Mouse (Mus musculus): ENCODE measurements around the gene Tdrd12. TPM values are rescaled to one million over a fixed set of nuclear protein-coding genes. Genes with fewer than 3 reads are reported as not detected.
A peak's percentile ranks its signal among the peaks of the same experiment; 100 is the strongest.

Tdrd12 gene
- total RNA-seq, 1 experiment, result 35.4 TPM

- H3K36me3 ChIP-seq (ENCODE audit: control insufficient read depth, insufficient read depth, low read length, poor library complexity, severe bottlenecking), result no peaks in the 10 kb centered on the region
- peak overlapping the region; percentile 76 for H3K27ac ChIP-seq (ENCODE audit: insufficient read depth, low read depth, low read length, poor library complexity, severe bottlenecking)
- in situ Hi-C loops (cut with MboI; ENCODE audit: low sequenced_read_pairs in 2 of 2, unreplicated experiment in 2 of 2), result no loop called here
- peak overlapping the region; percentile 59; the same call in 1 of the 2 replicates for H3K9ac ChIP-seq (ENCODE audit: insufficient read depth, low read depth, low read length, poor library complexity, severe bottlenecking)
- H3K4me3 ChIP-seq (ENCODE audit: insufficient read depth in 1 of 2, low read depth in 1 of 2, low read length in 2 of 2, poor library complexity in 1 of 2, severe bottlenecking in 1 of 2), result no peak overlapping the region
- no peaks in the 10 kb centered on the region for H3K9me3 ChIP-seq (ENCODE audit: control insufficient read depth, insufficient read depth, low read depth, low read length)
- TF ChIP-seq ZC3H11A (IDR thresholded peaks at IDR 0.05; ENCODE audit: borderline replicate concordance, low read depth, low read length) (no peak), ZNF384 (IDR thresholded peaks at IDR 0.05; ENCODE audit: low read depth, low read length) (no peak), CHD2 (IDR thresholded peaks at IDR 0.05; ENCODE audit: low read depth, low read length) (no peak), HCFC1 (IDR thresholded peaks at IDR 0.05; ENCODE audit: borderline replicate concordance, insufficient read depth, low read length) (no peak), MAFK (IDR thresholded peaks at IDR 0.05; ENCODE audit: insufficient read depth, low read depth, low read length) (no peak)
- peaks cover 2 to 18% of the 10 kb centered on the region in 2 experiments; a peak in 3 of 4 replicates for H3K4me1 ChIP-seq (ENCODE audit: control insufficient read depth in 2 of 2, insufficient read depth in 2 of 2, low read length in 2 of 2, poor library complexity in 1 of 2)
- no peak for DNase-seq (ENCODE audit: low read depth, low spot score)
These were observed 88.7 kb downstream of the Tdrd12 start for GRCm38 (mm10) chr7:35448867-35449266.

GRCm38 (mm10) chr7:35447996-35448846 lies 89.3 kb downstream of the Tdrd12 start, which contains the start of gene Slc7a9:
Slc7a9 (plus strand) TSS chr7:35448796.
- Histone ChIP-seq H3K27ac (ENCODE audit: insufficient read depth, low read depth, low read length, poor library complexity, severe bottlenecking) (peak within 1 kb of the TSS; percentile 76), H3K4me3 (ENCODE audit: insufficient read depth in 1 of 2, low read depth in 1 of 2, low read length in 2 of 2, poor library complexity in 1 of 2, severe bottlenecking in 1 of 2) (peak within 1 kb of the TSS in 1 of 2 experiments; percentile 20; a peak in 1 of 4 replicates), H3K36me3 (ENCODE audit: control insufficient read depth, insufficient read depth, low read length, poor library complexity, severe bottlenecking) (no peaks in the 10 kb centered on the region), H3K9me3 (ENCODE audit: control insufficient read depth, insufficient read depth, low read depth, low read length) (no peaks in the 10 kb centered on the region), H3K4me1 (ENCODE audit: control insufficient read depth in 2 of 2, insufficient read depth in 2 of 2, low read length in 2 of 2, poor library complexity in 1 of 2) (peaks cover 2 to 17% of the 10 kb centered on the region in 2 experiments; a peak in 3 of 4 replicates), H3K9ac (ENCODE audit: insufficient read depth, low read depth, low read length, poor library complexity, severe bottlenecking) (peak within 1 kb of the TSS; percentile 59)
- peak; percentile 54 for DNase-seq (ENCODE audit: low read depth, low spot score)
- in situ Hi-C loops (cut with MboI; ENCODE audit: low sequenced_read_pairs in 2 of 2, unreplicated experiment in 2 of 2), result no loop called here
- TF ChIP-seq CHD2 (IDR thresholded peaks at IDR 0.05; ENCODE audit: low read depth, low read length) (no peak), MAFK (IDR thresholded peaks at IDR 0.05; ENCODE audit: insufficient read depth, low read depth, low read length) (peak; percentile 96), ZNF384 (IDR thresholded peaks at IDR 0.05; ENCODE audit: low read depth, low read length) (no peak), HCFC1 (IDR thresholded peaks at IDR 0.05; ENCODE audit: borderline replicate concordance, insufficient read depth, low read length) (no peak), ZC3H11A (IDR thresholded peaks at IDR 0.05; ENCODE audit: borderline replicate concordance, low read depth, low read length) (no peak)

GRCm38 (mm10) chr7:35447501-35447900 lies 90.0 kb downstream of the Tdrd12 start:
- Histone ChIP-seq H3K9ac (ENCODE audit: insufficient read depth, low read depth, low read length, poor library complexity, severe bottlenecking) (peak overlapping the region; percentile 5; the same call in 1 of the 2 replicates), H3K4me3 (ENCODE audit: insufficient read depth in 1 of 2, low read depth in 1 of 2, low read length in 2 of 2, poor library complexity in 1 of 2, severe bottlenecking in 1 of 2) (no peak overlapping the region), H3K9me3 (ENCODE audit: control insufficient read depth, insufficient read depth, low read depth, low read length) (no peaks in the 10 kb centered on the region), H3K4me1 (ENCODE audit: control insufficient read depth in 2 of 2, insufficient read depth in 2 of 2, low read length in 2 of 2, poor library complexity in 1 of 2) (peaks cover 2 to 17% of the 10 kb centered on the region in 2 experiments; a peak in 3 of 4 replicates), H3K27ac (ENCODE audit: insufficient read depth, low read depth, low read length, poor library complexity, severe bottlenecking) (peak overlapping the region; percentile 76), H3K36me3 (ENCODE audit: control insufficient read depth, insufficient read depth, low read length, poor library complexity, severe bottlenecking) (no peaks in the 10 kb centered on the region)
- peak; percentile 29 for DNase-seq (ENCODE audit: low read depth, low spot score)
- in situ Hi-C loops (cut with MboI; ENCODE audit: low sequenced_read_pairs in 2 of 2, unreplicated experiment in 2 of 2), result no loop called here
- no peak for TF ChIP-seq HCFC1 (IDR thresholded peaks at IDR 0.05; ENCODE audit: borderline replicate concordance, insufficient read depth, low read length)
- TF ChIP-seq ZC3H11A (IDR thresholded peaks at IDR 0.05; ENCODE audit: borderline replicate concordance, low read depth, low read length), result no peak
- TF ChIP-seq CHD2 (IDR thresholded peaks at IDR 0.05; ENCODE audit: low read depth, low read length), result no peak
- no peak for TF ChIP-seq MAFK (IDR thresholded peaks at IDR 0.05; ENCODE audit: insufficient read depth, low read depth, low read length)
- TF ChIP-seq ZNF384 (IDR thresholded peaks at IDR 0.05; ENCODE audit: low read depth, low read length), result no peak

- in situ Hi-C loops (cut with MboI; ENCODE audit: low sequenced_read_pairs in 2 of 2, unreplicated experiment in 2 of 2), result no loop called here
- peak; percentile 34 for DNase-seq (ENCODE audit: low read depth, low spot score)
- Histone ChIP-seq H3K4me3 (ENCODE audit: insufficient read depth in 1 of 2, low read depth in 1 of 2, low read length in 2 of 2, poor library complexity in 1 of 2, severe bottlenecking in 1 of 2) (peak overlapping the region in 1 of 2 experiments; percentile 24; a peak in 1 of 4 replicates), H3K9ac (ENCODE audit: insufficient read depth, low read depth, low read length, poor library complexity, severe bottlenecking) (no peak overlapping the region), H3K36me3 (ENCODE audit: control insufficient read depth, insufficient read depth, low read length, poor library complexity, severe bottlenecking) (peaks cover 23% of the 10 kb centered on the region), H3K27ac (ENCODE audit: insufficient read depth, low read depth, low read length, poor library complexity, severe bottlenecking) (peak overlapping the region; percentile 17; the same call in 1 of the 2 replicates), H3K9me3 (ENCODE audit: control insufficient read depth, insufficient read depth, low read depth, low read length) (no peaks in the 10 kb centered on the region), H3K4me1 (ENCODE audit: control insufficient read depth in 2 of 2, insufficient read depth in 2 of 2, low read length in 2 of 2, poor library complexity in 1 of 2) (peaks cover 0 to 5% of the 10 kb centered on the region in 2 experiments; a peak in 1 of 4 replicates)
- no peak for TF ChIP-seq ZNF384 (IDR thresholded peaks at IDR 0.05; ENCODE audit: low read depth, low read length)
- no peak for TF ChIP-seq MAFK (IDR thresholded peaks at IDR 0.05; ENCODE audit: insufficient read depth, low read depth, low read length)
- TF ChIP-seq ZC3H11A (IDR thresholded peaks at IDR 0.05; ENCODE audit: borderline replicate concordance, low read depth, low read length), result no peak
- TF ChIP-seq HCFC1 (IDR thresholded peaks at IDR 0.05; ENCODE audit: borderline replicate concordance, insufficient read depth, low read length), result no peak
- TF ChIP-seq CHD2 (IDR thresholded peaks at IDR 0.05; ENCODE audit: low read depth, low read length), result no peak
These were observed 102.3 kb downstream of the Tdrd12 start for GRCm38 (mm10) chr7:35435266-35435665.

Measured in ES-E14 (cell line).